9 mouse cellular contexts compared by ENCODE assay signal in the genomic region with DNA sequence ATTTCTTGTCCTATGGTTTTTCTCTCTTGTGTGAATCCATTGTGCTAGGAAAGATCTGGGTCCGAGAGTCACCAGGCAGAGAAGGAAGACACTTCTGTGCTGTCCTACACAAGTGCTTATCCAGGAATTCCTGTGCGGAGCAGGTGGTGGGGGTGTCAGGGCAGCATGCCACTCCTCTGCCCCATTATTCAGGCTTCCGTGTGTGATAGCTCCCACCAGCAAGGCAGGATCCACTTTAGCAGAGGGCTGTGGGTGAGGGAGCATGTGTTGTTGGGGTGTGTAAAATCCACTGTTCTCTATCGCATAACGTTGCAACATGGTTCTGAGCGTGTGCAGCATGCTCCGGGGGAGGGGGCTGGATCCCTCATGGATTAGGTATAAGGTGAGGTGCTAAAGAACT.
DNase-seq lines count a peak whose midpoint lies in the region; ATAC-seq and TF ChIP-seq lines count a peak whose summit lies in the region.
"Had no signal": no experiment of that assay in that cellular context is flagged by ENCODE, and none has a peak within 500 bp of the region (broad histone marks: within the 10 kb centered on the region; RNA-seq: fewer than 3 reads in every experiment).

No protein-coding gene starts in this region.

- H3K27me3 ChIP-seq in embryonic facial prominence, embryonic 12.5 days, result 0 out of 2 replicates have a peak, but pooled peaks cover 2% of the 10 kb centered on the region
- H3K27me3 ChIP-seq in hindbrain, embryonic 15.5 days, result no peaks in the 10 kb centered on the region
- no peaks in the 10 kb centered on the region for H3K27me3 ChIP-seq in midbrain, embryonic 15.5 days (replicated peaks)
- H3K27me3 ChIP-seq in kidney, adult 2 months (replicated peaks; ENCODE audit: control insufficient read depth, insufficient read depth, low read length), result no peaks in the 10 kb centered on the region

- peaks cover 2% of the 10 kb centered on the region; the same call in 1 of the 2 replicates for H3K4me1 ChIP-seq in cortical plate, adult 2 months (ENCODE audit: control insufficient read depth, insufficient read depth, low read length)
- H3K4me1 ChIP-seq in embryonic facial prominence, embryonic 12.5 days, result peaks cover 3% of the 10 kb centered on the region; the same call in 1 of the 2 replicates
- H3K4me1 ChIP-seq in hindbrain, embryonic 15.5 days (replicated peaks), result peaks cover 26% of the 10 kb centered on the region
- peaks cover 10% of the 10 kb centered on the region; the same call in 1 of the 2 replicates for H3K4me1 ChIP-seq in midbrain, embryonic 15.5 days
- H3K4me1 ChIP-seq in kidney, adult 2 months (ENCODE audit: control insufficient read depth, insufficient read depth, low read length), result peaks cover 6% of the 10 kb centered on the region
- H3K4me1 ChIP-seq: liver, embryonic 13.5 days had no signal

- no peak for TF ChIP-seq POLR2A in cortical plate, adult 2 months (IDR thresholded peaks at IDR 0.05; ENCODE audit: extremely low read depth, insufficient read depth, low read length)
- TF ChIP-seq POLR2A in kidney, adult 2 months (IDR thresholded peaks at IDR 0.05; ENCODE audit: low read depth, low read length), result no peak

- H3K4me3 ChIP-seq in cortical plate, adult 2 months (ENCODE audit: insufficient read depth, low read length), result peak overlapping the region; percentile 64
- peak overlapping the region; percentile 42 for H3K4me3 ChIP-seq in embryonic facial prominence, embryonic 12.5 days
- peak overlapping the region; percentile 54 for H3K4me3 ChIP-seq in hindbrain, embryonic 15.5 days
- H3K4me3 ChIP-seq in midbrain, embryonic 15.5 days, result peak overlapping the region; percentile 67
- H3K4me3 ChIP-seq in kidney, adult 2 months (ENCODE audit: insufficient read depth, low read depth, low read length), result no peak overlapping the region
- H3K4me3 ChIP-seq: liver, embryonic 13.5 days had no signal

- H3K4me2 ChIP-seq in embryonic facial prominence, embryonic 12.5 days (replicated peaks), result peak overlapping the region; percentile 77
- peak overlapping the region; percentile 63 for H3K4me2 ChIP-seq in hindbrain, embryonic 15.5 days
- H3K4me2 ChIP-seq in midbrain, embryonic 15.5 days, result peak overlapping the region; percentile 58

- no peak overlapping the region for H3K9ac ChIP-seq in embryonic facial prominence, embryonic 12.5 days
- peak overlapping the region; percentile 71 for H3K9ac ChIP-seq in hindbrain, embryonic 15.5 days
- peak overlapping the region; percentile 79 for H3K9ac ChIP-seq in midbrain, embryonic 15.5 days
- H3K9ac ChIP-seq: liver, embryonic 13.5 days had no signal

- no peak for TF ChIP-seq CTCF in cortical plate, adult 2 months (IDR thresholded peaks at IDR 0.05; ENCODE audit: extremely low read depth, insufficient read depth, low read length)
- TF ChIP-seq CTCF in kidney, adult 2 months (conservative IDR thresholded peaks at IDR 0.05; ENCODE audit: insufficient read depth, insufficient read length, low read depth, low read length), result no peak

- 72% methylated on average over 7 of the region's 7 CpGs for WGBS in embryonic facial prominence, embryonic 12.5 days
- 42% methylated on average over 7 of the region's 7 CpGs for WGBS in hindbrain, embryonic 15.5 days
- WGBS in midbrain, embryonic 15.5 days, result 33% methylated on average over 7 of the region's 7 CpGs
- WGBS in kidney, adult 2 months, result 71% methylated on average over 7 of the region's 7 CpGs

- 0 out of 2 replicates have a peak, but pooled peaks have one; percentile 42 for ATAC-seq in embryonic facial prominence, embryonic 12.5 days (ENCODE audit: insufficient number of reproducible peaks, insufficient read depth, low FRiP score, low TSS enrichment)
- peak; percentile 21; the same call in 1 of the 2 replicates for ATAC-seq in hindbrain, embryonic 15.5 days (ENCODE audit: low FRiP score, low read depth)
- peak; percentile 40 for ATAC-seq in midbrain, embryonic 15.5 days (replicated peaks)
- ATAC-seq: Patski had no signal

- H3K36me3 ChIP-seq in embryonic facial prominence, embryonic 12.5 days, result no peaks in the 10 kb centered on the region
- H3K36me3 ChIP-seq in hindbrain, embryonic 15.5 days, result no peaks in the 10 kb centered on the region
- H3K36me3 ChIP-seq in midbrain, embryonic 15.5 days (replicated peaks), result no peaks in the 10 kb centered on the region
- no peaks in the 10 kb centered on the region for H3K36me3 ChIP-seq in kidney, adult 2 months (ENCODE audit: control insufficient read depth, insufficient read depth, low read length)
- H3K36me3 ChIP-seq: liver, embryonic 13.5 days had no signal

- no peak overlapping the region for H3K27ac ChIP-seq in cortical plate, adult 2 months (ENCODE audit: insufficient read depth, low read length)
- no peak overlapping the region for H3K27ac ChIP-seq in embryonic facial prominence, embryonic 12.5 days
- peak overlapping the region; percentile 89 for H3K27ac ChIP-seq in hindbrain, embryonic 15.5 days (replicated peaks)
- peak overlapping the region; percentile 87 for H3K27ac ChIP-seq in midbrain, embryonic 15.5 days
- H3K27ac ChIP-seq in kidney, adult 2 months (ENCODE audit: insufficient read depth, low read depth, low read length), result no peak overlapping the region
- H3K27ac ChIP-seq: liver, embryonic 13.5 days had no signal

- DNase-seq in kidney, adult 8-10 months, result no peak
- no peak for DNase-seq in kidney, adult 2 months
- DNase-seq in gastrocnemius, postnatal 10 days, result no peak
- DNase-seq: liver, embryonic 13.5 days had no signal

- H3K9me3 ChIP-seq in embryonic facial prominence, embryonic 12.5 days, result no peaks in the 10 kb centered on the region
- no peaks in the 10 kb centered on the region for H3K9me3 ChIP-seq in hindbrain, embryonic 15.5 days
- H3K9me3 ChIP-seq in midbrain, embryonic 15.5 days, result no peaks in the 10 kb centered on the region
- H3K9me3 ChIP-seq: liver, embryonic 13.5 days had no signal

Comparison
In these comparisons a context has a peak if more than half of its experiments do, and no peak if none do; other contexts are left out.
1. H3K27ac ChIP-seq: peak in hindbrain, embryonic 15.5 days (single experiment) and midbrain, embryonic 15.5 days (single experiment); none in cortical plate, adult 2 months (single experiment), embryonic facial prominence, embryonic 12.5 days (single experiment) and kidney, adult 2 months (single experiment).
2. Peak in every context shown above with its lines, with median percentiles within 50 percentile points of each other: ATAC-seq and H3K4me2 ChIP-seq.